Mouse (Mus musculus) kidney, adult 2 months (tissue): ENCODE measurements around the gene Pbld2. TPM values are rescaled to one million over a fixed set of nuclear protein-coding genes. Genes with fewer than 3 reads are reported as not detected.

Experiments used
- DNase-seq: peaks from one replicate; pipeline ENCODE4 v3.0.0; 2021
- H3K27ac ChIP-seq: fragments of 200-500 bp; 2 replicates; pipeline ENCODE4 v1.5.1; 2012; ENCODE audit warnings: low read depth, low read length, control low read depth, inconsistent platforms; ENCODE audit not compliant: insufficient read depth
- H3K27me3 ChIP-seq: fragments of 200-500 bp; replicated peaks from 2 replicates; pipeline ENCODE4 v1.6.1; 2012; ENCODE audit warnings: mild to moderate bottlenecking, moderate library complexity, low read length, inconsistent platforms; ENCODE audit not compliant: control insufficient read depth, insufficient read depth
- H3K36me3 ChIP-seq: fragments of 200-500 bp; 2 replicates; pipeline ENCODE4 v1.6.1; 2012; ENCODE audit warnings: mild to moderate bottlenecking, moderate library complexity, low read length, inconsistent platforms; ENCODE audit not compliant: control insufficient read depth, insufficient read depth
- H3K4me1 ChIP-seq: fragments of 200-500 bp; 2 replicates; pipeline ENCODE4 v1.6.1; 2011; ENCODE audit warnings: low read length; ENCODE audit not compliant: control insufficient read depth, insufficient read depth
- H3K4me3 ChIP-seq: fragments of 200-500 bp; 2 replicates; pipeline ENCODE4 v1.5.1; 2011; ENCODE audit warnings: mild to moderate bottlenecking, low read depth, low read length, control low read depth; ENCODE audit not compliant: insufficient read depth
- CTCF ChIP-seq: fragments of 200-500 bp; conservative IDR thresholded peaks from 2 replicates; pipeline ENCODE4 v1.5.1; 2011; ENCODE audit warnings: low read depth, mild to moderate bottlenecking, control low read depth, low read length, moderate library complexity, mixed read lengths; ENCODE audit not compliant: insufficient read depth, insufficient read length
- POLR2A ChIP-seq: fragments of 200-500 bp; IDR thresholded peaks from one replicate; pipeline ENCODE4 v1.6.1; 2011; ENCODE audit warnings: low read depth, low read length, control low read depth
- WGBS: fragments of 180-500 bp; shearing (Covaris S2); methylation state at CpG from one replicate; pipeline ENCODE4 v1.1.7; 2018; 5-methylcytosine and 5-hydroxymethylcytosine counted together
- polyA plus RNA-seq: library from polyadenylated mRNA; depleted of rRNA; stranded (reverse); fragments of >200 nt; gene quantifications from 2 replicates; pipeline ENCODE4 v1.2.3, GENCODE M21; 2012

The Pbld2 gene
- polyA plus RNA-seq, 1 experiment = 22.4 TPM

- H3K4me3 ChIP-seq = peak overlapping the region; percentile 36; the same call in 1 of the 2 replicates
- no peaks in the 10 kb centered on the region for H3K27me3 ChIP-seq
- peaks cover 7% of the 10 kb centered on the region; the same call in 1 of the 2 replicates for H3K4me1 ChIP-seq
- DNase-seq = peak; percentile 51
- peak overlapping the region; percentile 11; the same call in 1 of the 2 replicates for H3K27ac ChIP-seq
- no peak for TF ChIP-seq POLR2A
- TF ChIP-seq CTCF = no peak
- H3K36me3 ChIP-seq = no peaks in the 10 kb centered on the region
- WGBS = 40% methylated on average over 14 of the region's 14 CpGs
These were observed 14.6 kb downstream of the Pbld2 start for GRCm38 (mm10) chr10:63038571-63039320.

GRCm38 (mm10) chr10:63039867-63040628 is 15.9 kb downstream of the Pbld2 start:
- Histone ChIP-seq H3K27ac (no peak overlapping the region), H3K36me3 (no peaks in the 10 kb centered on the region), H3K4me1 (peaks cover 7% of the 10 kb centered on the region; the same call in 1 of the 2 replicates), H3K4me3 (no peak overlapping the region), H3K27me3 (no peaks in the 10 kb centered on the region)
- WGBS = 58% methylated on average over 5 of the region's 5 CpGs
- peak; percentile 72 for DNase-seq
- no peak for TF ChIP-seq CTCF
- no peak for TF ChIP-seq POLR2A

GRCm38 (mm10) chr10:63043154-63043553 is 19.0 kb downstream of the Pbld2 start:
- H3K27ac ChIP-seq = no peak overlapping the region
- H3K4me1 ChIP-seq = peaks cover 7% of the 10 kb centered on the region; the same call in 1 of the 2 replicates
- H3K27me3 ChIP-seq = no peaks in the 10 kb centered on the region
- WGBS = 69% methylated on average over 3 of the region's 3 CpGs
- no peaks in the 10 kb centered on the region for H3K36me3 ChIP-seq
- no peak for DNase-seq
- TF ChIP-seq POLR2A (no peak), CTCF (no peak)
- no peak overlapping the region for H3K4me3 ChIP-seq

- H3K36me3 ChIP-seq = no peaks in the 10 kb centered on the region; the same call in 1 of the 2 replicates
- no peak overlapping the region for H3K4me3 ChIP-seq
- DNase-seq = no peak
- H3K27ac ChIP-seq = no peak overlapping the region
- no peaks in the 10 kb centered on the region for H3K27me3 ChIP-seq
- peaks cover 3% of the 10 kb centered on the region; the same call in 1 of the 2 replicates for H3K4me1 ChIP-seq
- no peak for TF ChIP-seq POLR2A
- WGBS = 88% methylated on average over 8 of the region's 8 CpGs
These were observed 23.6 kb downstream of the Pbld2 start for GRCm38 (mm10) chr10:63047751-63048150.

- H3K36me3 ChIP-seq = no peaks in the 10 kb centered on the region; the same call in 1 of the 2 replicates
- WGBS = 50% methylated on average over 2 of the region's 2 CpGs
- peak; percentile 78 for DNase-seq
These were observed 25.0 kb downstream of the Pbld2 start for GRCm38 (mm10) chr10:63049106-63049505.

GRCm38 (mm10) chr10:63051267-63051666 is 27.2 kb downstream of the Pbld2 start:
- Histone ChIP-seq H3K4me3 (no peak overlapping the region), H3K4me1 (peaks cover 3% of the 10 kb centered on the region; the same call in 1 of the 2 replicates), H3K27me3 (no peaks in the 10 kb centered on the region), H3K27ac (no peak overlapping the region), H3K36me3 (no peaks in the 10 kb centered on the region; the same call in 1 of the 2 replicates)
- TF ChIP-seq POLR2A (no peak), CTCF (no peak)
- DNase-seq = no peak
- 74% methylated on average over 7 of the region's 7 CpGs for WGBS

More at GRCm38 (mm10) chr10:63049106-63049505, 25.0 kb downstream of the Pbld2 start:
- Histone ChIP-seq H3K4me3 (no peak overlapping the region), H3K27me3 (no peaks in the 10 kb centered on the region), H3K27ac (peak overlapping the region; percentile 29; the same call in 1 of the 2 replicates), H3K4me1 (peaks cover 3% of the 10 kb centered on the region; the same call in 1 of the 2 replicates)
- no peak for TF ChIP-seq CTCF
- no peak for TF ChIP-seq POLR2A

GRCm38 (mm10) chr10:63052011-63052410 is 27.9 kb downstream of the Pbld2 start:
- TF ChIP-seq CTCF (no peak), POLR2A (no peak)
- peak; percentile 48 for DNase-seq
- no peak overlapping the region for H3K27ac ChIP-seq
- no peaks in the 10 kb centered on the region for H3K27me3 ChIP-seq
- peaks cover 6% of the 10 kb centered on the region; the same call in 1 of the 2 replicates for H3K4me1 ChIP-seq
- H3K36me3 ChIP-seq = no peaks in the 10 kb centered on the region; the same call in 1 of the 2 replicates
- WGBS = 74% methylated on average over 6 of the region's 6 CpGs
- H3K4me3 ChIP-seq = no peak overlapping the region
